Mouse (Mus musculus): ENCODE measurements around the gene Ptprt.

- TF ChIP-seq POLR2A (IDR thresholded peaks at IDR 0.05; ENCODE audit: low read depth, low read length): no peak
- no peak for TF ChIP-seq CTCF (IDR thresholded peaks at IDR 0.05; ENCODE audit: extremely low read depth, insufficient read length, insufficient replicate concordance, low read depth, low read length)
Observed at GRCm38 (mm10) chr2:161695819-161696218, 965.1 kb downstream of the Ptprt start.
